ENCODE assay signal across 9 mouse cellular contexts in genomic region chr2:34368396-34368795, GRCm38 (mm10). TPM values are rescaled to one million over a fixed set of nuclear protein-coding genes. Genes with fewer than 3 reads are reported as not detected.
DNase-seq lines count a peak whose midpoint lies in the region; ATAC-seq lines count a peak whose summit lies in the region.
"Had no signal": no experiment of that assay in that cellular context is flagged by ENCODE, and none has a peak within 500 bp of the region (broad histone marks: within the 10 kb centered on the region; RNA-seq: fewer than 3 reads in every experiment).

No protein-coding gene starts in this region.

- H3K9ac ChIP-seq in hindbrain, embryonic 15.5 days: peak overlapping the region; percentile 53
- peak overlapping the region; percentile 57 for H3K9ac ChIP-seq in midbrain, embryonic 14.5 days (replicated peaks; ENCODE audit: low read length)
- H3K9ac ChIP-seq: embryonic facial prominence, embryonic 15.5 days had no signal

- H3K9me3 ChIP-seq in hindbrain, embryonic 15.5 days: no peaks in the 10 kb centered on the region
- no peaks in the 10 kb centered on the region for H3K9me3 ChIP-seq in midbrain, embryonic 14.5 days (ENCODE audit: control insufficient read depth, low read length)
- H3K9me3 ChIP-seq: embryonic facial prominence, embryonic 15.5 days had no signal

- H3K27ac ChIP-seq in hindbrain, embryonic 15.5 days (replicated peaks): peak overlapping the region; percentile 77
- H3K27ac ChIP-seq in midbrain, embryonic 14.5 days (replicated peaks; ENCODE audit: low read depth, low read length): peak overlapping the region; percentile 68
- H3K27ac ChIP-seq: embryonic facial prominence, embryonic 15.5 days had no signal

- H3K36me3 ChIP-seq in hindbrain, embryonic 15.5 days: no peaks in the 10 kb centered on the region
- no peaks in the 10 kb centered on the region for H3K36me3 ChIP-seq in midbrain, embryonic 14.5 days (ENCODE audit: control insufficient read depth, insufficient read depth, low read length)
- H3K36me3 ChIP-seq: embryonic facial prominence, embryonic 15.5 days had no signal

- 21% methylated on average over 6 of the region's 6 CpGs for WGBS in hindbrain, embryonic 15.5 days
- WGBS in midbrain, embryonic 14.5 days: 14% methylated on average over 6 of the region's 6 CpGs

- peak; percentile 83 for DNase-seq in heart, adult 11 months
- no peak for DNase-seq in heart, adult 8-10 months (ENCODE audit: low spot score)
- peak; percentile 67 for DNase-seq in embryo, embryonic 10.5 days (ENCODE audit: low spot score)
- DNase-seq in midbrain, embryonic 14.5 days: peak; percentile 55
- DNase-seq in right cerebral cortex, adult 18-20 months: no peak
- no peak for DNase-seq in thymus, postnatal 14 days
- DNase-seq in cerebellum, postnatal 10 days: no peak

- H3K27me3 ChIP-seq in hindbrain, embryonic 15.5 days: no peaks in the 10 kb centered on the region
- H3K27me3 ChIP-seq in midbrain, embryonic 14.5 days (ENCODE audit: control insufficient read depth, insufficient read depth, low read length): no peaks in the 10 kb centered on the region
- H3K27me3 ChIP-seq: embryonic facial prominence, embryonic 15.5 days had no signal

- H3K4me1 ChIP-seq in hindbrain, embryonic 15.5 days (replicated peaks): peaks cover 31% of the 10 kb centered on the region
- H3K4me1 ChIP-seq in midbrain, embryonic 14.5 days (ENCODE audit: control insufficient read depth, insufficient read depth, low read length): peaks cover 14% of the 10 kb centered on the region

- H3K4me3 ChIP-seq in hindbrain, embryonic 15.5 days: peak overlapping the region; percentile 37
- peak overlapping the region; percentile 37 for H3K4me3 ChIP-seq in midbrain, embryonic 14.5 days (replicated peaks; ENCODE audit: low read depth, low read length)
- H3K4me3 ChIP-seq: embryonic facial prominence, embryonic 15.5 days had no signal

- peak overlapping the region; percentile 55 for H3K4me2 ChIP-seq in hindbrain, embryonic 15.5 days
- peak overlapping the region; percentile 59 for H3K4me2 ChIP-seq in midbrain, embryonic 14.5 days (ENCODE audit: low read length)
- H3K4me2 ChIP-seq: embryonic facial prominence, embryonic 15.5 days had no signal

- no peak for ATAC-seq in hindbrain, embryonic 15.5 days (ENCODE audit: low FRiP score, low read depth)
- ATAC-seq in midbrain, embryonic 14.5 days (ENCODE audit: low FRiP score, low TSS enrichment): no peak

RNA-seq across cellular contexts. Expression of gene Pbx3, which starts 4.5 kb away (rescaled TPM):
- total RNA-seq in heart, adult 8-10 months (2022): 10 to 100 TPM in 2 of 4 experiments, 1 to 10 TPM in 2; 7.8 to 11.4 (median 10.0) TPM
- polyA plus RNA-seq in hindbrain, embryonic 15.5 days (2015; fragmentation: Nextera tagmentation; extraction: Ambion mirVana): 118 and 130 TPM in 2 replicates
- polyA plus RNA-seq in midbrain, embryonic 14.5 days (2014; fragmentation: Nextera tagmentation; extraction: Ambion mirVana): 141 and 150 TPM in 2 replicates

RNA-seq across cellular contexts. Expression of gene Mapkap1, which starts 38.2 kb away (rescaled TPM):
- 10 to 100 TPM; 60.5 to 73.6 (median 68.7) TPM for total RNA-seq in heart, adult 8-10 months (2022)
- 98.3 and 98.6 TPM in 2 replicates for polyA plus RNA-seq in hindbrain, embryonic 15.5 days (2015; fragmentation: Nextera tagmentation; extraction: Ambion mirVana)
- polyA plus RNA-seq in midbrain, embryonic 14.5 days (2014; fragmentation: Nextera tagmentation; extraction: Ambion mirVana): 81.5 and 94.6 TPM in 2 replicates

Comparison
In these comparisons a context has a peak if more than half of its experiments do, and no peak if none do; other contexts are left out.
1. DNase-seq: peak in heart, adult 11 months (single experiment), embryo, embryonic 10.5 days (single experiment) and midbrain, embryonic 14.5 days (single experiment); none in heart, adult 8-10 months (single experiment), right cerebral cortex, adult 18-20 months (single experiment), thymus, postnatal 14 days (single experiment) and cerebellum, postnatal 10 days (0 of 2).